Mouse (Mus musculus): ENCODE results near the gene Kcna6. TPM values are rescaled to one million over a fixed set of nuclear protein-coding genes. Genes with fewer than 3 reads are reported as not detected.

The Kcna6 gene
- polyA plus RNA-seq (2012; rRNA removed) = 7.4 and 10.4 TPM in 2 replicates

GRCm38 (mm10) chr6:126740211-126741142 is at the start of gene Kcna6:
TSS of gene Kcna6 (minus strand) at chr6:126740674.

Other genes starting within 250 kb of the Kcna6 start
- gene Kcna5, start 205.3 kb downstream of the Kcna6 start, polyA plus RNA-seq (2012; rRNA removed) = 1.5 and 2.2 TPM in 2 replicates
- gene Kcna1, start 94.3 kb downstream of the Kcna6 start, polyA plus RNA-seq (2012; rRNA removed) = 1.1 and 1.7 TPM in 2 replicates
- 99.2 and 103 TPM in 2 replicates for gene Ndufa9, start 108.5 kb upstream of the Kcna6 start, polyA plus RNA-seq (2012; rRNA removed)
- gene Akap3, start 112.4 kb upstream of the Kcna6 start, polyA plus RNA-seq (2012; rRNA removed) = 0.16 TPM in 2 replicates
- gene Dyrk4, start 181.2 kb upstream of the Kcna6 start, polyA plus RNA-seq (2012; rRNA removed) = 0.05 and 0.18 TPM in 2 replicates
- 30.5 and 35.7 TPM in 2 replicates for gene Rad51ap1, start 198.9 kb upstream of the Kcna6 start, polyA plus RNA-seq (2012; rRNA removed)
- 20.7 and 22.8 TPM in 2 replicates for gene D6Wsu163e, start 199.3 kb upstream of the Kcna6 start, polyA plus RNA-seq (2012; rRNA removed)

All from central nervous system, embryonic 14 days (tissue).